Mouse (Mus musculus) layer of hippocampus, adult 18-20 months (tissue): ENCODE measurements around the gene Gm11541. TPM values are rescaled to one million over a fixed set of nuclear protein-coding genes. Genes with fewer than 3 reads are reported as not detected.
A peak's percentile ranks its signal among the peaks of the same experiment; 100 is the strongest.
"Not testable (repeated sequence)": the region's sequence is repeated elsewhere in the genome, so short reads cannot be mapped to it uniquely, and the experiment has no call there.

Experiments
- DNase-seq, 2 experiments: peaks; one replicate each; pipeline ENCODE4 v3.0.0; 2022; ENCODE audit warnings: low spot score in 2 of 2
- total RNA-seq, 2 experiments: library from RNA; stranded (reverse); gene quantifications; 2 replicates each; pipeline ENCODE4 v1.2.3; 2021

The Gm11541 gene
- total RNA-seq, 2 experiments from 2014 or later: not detected

DNA sequence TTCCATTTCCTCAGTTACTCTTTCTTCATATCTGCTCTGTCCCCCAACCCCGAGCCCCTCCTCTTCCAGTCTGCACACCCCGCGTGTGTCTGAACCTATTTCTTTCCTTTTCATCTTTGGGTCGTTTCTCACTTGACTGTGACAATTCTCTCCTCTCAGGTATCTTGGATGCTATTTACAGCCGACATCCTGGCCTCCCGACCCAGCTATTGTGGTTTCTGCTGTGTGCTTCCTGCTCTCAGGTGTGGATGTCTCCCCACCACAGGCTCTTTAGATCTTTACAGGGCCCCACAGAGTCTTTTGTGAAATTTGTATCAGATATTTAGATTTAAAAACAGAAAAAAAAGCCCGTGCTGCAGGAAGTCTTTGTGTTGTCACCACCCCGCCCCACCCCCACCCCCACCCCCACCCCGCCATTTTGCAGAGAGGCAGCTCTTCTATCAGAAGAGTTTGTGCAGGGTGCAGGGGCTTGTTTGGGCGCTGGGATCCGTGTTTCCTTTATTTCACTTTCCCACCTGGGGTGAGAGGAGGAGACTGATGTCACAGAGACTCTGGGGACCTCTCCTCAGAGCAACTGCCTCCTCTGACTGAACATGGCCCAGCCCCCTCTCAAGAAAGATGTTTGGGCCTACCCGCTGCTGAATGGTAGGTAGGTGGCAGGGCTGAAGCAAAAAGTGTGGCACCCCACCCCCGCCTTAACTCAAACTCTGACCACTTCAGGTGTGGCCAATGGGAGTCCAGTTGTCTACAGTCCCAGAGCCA is 6.4 kb downstream of the Gm11541 start:
- DNase-seq: no peak

DNA sequence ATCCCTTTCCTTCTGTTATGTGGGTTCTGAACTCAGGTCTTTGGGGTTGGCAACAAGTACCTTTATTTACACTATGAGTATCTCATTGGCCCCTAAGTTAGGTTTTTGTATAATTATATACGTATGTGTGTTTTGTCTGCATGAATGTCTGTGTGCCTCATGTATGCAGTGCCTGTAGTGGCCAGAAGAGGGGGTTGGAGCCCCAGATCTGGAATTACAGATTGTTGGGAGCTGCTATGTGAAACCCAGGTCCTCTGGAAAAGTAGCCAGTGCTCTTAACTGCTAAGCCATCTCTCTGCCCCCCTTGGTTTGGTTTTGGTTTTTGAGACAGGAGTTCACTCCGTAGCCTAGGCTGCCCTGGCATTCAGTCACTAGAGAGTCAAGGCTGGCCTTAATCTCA is 7.2 kb downstream of the Gm11541 start:
- DNase-seq: no peak

DNA sequence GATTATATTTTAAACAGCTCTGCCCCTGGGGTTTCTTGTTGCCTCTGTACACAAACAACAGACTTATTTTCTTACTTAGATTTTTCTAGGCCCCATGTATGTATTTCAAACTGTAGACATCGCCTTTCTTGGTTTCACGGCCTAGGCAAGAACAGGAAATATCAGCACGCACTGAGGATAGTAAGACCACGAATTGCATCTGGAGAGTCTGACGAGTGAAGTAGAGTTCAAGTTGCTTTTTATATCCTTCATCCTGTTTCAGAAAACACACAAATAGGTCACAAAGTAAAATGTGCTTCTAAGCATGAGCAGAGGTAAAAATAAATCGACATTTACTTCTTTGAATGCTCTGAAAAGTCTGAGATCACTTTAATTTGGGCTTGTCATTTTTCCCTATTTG is 8.8 kb downstream of the Gm11541 start:
- no peak for DNase-seq

DNA sequence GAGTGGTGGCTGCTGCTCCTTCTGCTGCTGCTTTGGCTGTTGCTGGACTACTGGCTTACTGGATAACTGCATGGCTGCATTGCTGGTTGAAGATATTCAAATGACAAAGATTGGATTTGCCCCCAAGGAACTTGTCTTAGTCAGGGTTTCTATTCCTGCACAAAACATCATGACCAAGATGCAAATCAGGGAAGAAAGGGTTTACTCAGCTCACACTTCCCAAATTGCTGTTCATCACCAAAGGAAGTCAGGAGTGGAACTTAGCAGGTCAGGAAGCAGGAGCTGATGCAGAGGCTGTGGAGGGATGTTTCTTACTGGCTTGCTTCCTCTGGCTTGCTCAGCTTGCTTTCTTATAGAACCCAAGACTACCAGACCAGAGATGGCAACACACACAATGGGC is 11.8 kb downstream of the Gm11541 start:
- not testable (repeated sequence) for DNase-seq

DNA sequence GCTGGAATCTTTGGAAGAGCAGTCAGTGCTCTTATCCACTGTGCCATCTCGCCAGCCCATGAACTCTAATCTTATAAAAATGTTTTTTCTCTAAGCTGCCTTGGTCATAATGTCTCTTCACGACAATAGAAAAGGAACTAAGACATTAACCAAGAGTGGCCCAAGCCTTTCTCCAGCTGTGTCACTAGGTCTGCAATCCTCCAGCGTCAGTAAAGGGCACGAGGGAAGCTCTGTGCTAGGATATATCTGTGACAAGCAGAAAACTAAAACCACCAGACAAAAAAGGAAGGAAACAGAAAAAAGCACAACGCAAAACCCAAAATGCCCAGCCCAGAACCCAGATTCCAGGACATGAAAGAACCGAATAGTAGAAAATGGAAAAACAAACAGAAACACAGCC is 17.1 kb downstream of the Gm11541 start:
- no peak for DNase-seq

DNA sequence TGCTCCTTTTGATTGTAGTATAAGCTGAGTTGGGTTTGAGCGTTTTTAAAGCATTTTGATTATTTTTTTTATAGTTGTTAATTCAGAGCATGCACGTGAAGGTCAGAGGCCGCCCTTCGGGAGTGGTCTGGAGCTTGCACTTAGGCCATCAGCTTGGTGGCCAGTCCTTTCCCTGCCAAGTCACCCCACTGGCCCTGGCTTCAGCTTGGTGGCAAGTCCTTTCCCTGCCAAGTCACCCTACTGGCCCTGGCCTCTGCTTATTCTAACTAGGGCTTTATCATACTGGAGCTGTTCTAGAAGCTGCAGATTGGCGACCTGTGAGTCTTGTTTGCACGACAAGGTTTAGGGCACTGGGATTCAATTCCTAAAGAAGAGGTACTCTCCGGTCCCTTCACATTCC is 21.9 kb downstream of the Gm11541 start:
- no peak for DNase-seq

DNA sequence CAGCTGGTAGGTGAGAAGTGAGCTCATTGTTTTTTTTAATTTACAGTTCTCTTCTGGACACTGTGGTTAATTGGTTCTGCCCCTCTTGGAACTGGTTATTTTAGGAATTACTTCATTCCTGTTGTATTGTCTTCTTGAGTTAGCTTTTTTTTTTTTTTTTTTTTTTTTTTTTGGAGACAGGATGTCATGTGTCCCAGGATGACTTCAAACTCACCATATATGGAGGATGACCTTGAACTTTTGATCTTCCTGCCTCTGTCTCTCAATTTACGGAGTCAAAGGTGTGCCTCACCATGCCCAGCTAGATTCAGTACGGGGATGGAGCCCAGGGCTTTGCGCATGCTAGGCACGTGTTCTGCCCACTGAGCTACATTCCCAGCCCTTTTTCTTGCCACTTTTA is 22.7 kb downstream of the Gm11541 start:
- no peak for DNase-seq

DNA sequence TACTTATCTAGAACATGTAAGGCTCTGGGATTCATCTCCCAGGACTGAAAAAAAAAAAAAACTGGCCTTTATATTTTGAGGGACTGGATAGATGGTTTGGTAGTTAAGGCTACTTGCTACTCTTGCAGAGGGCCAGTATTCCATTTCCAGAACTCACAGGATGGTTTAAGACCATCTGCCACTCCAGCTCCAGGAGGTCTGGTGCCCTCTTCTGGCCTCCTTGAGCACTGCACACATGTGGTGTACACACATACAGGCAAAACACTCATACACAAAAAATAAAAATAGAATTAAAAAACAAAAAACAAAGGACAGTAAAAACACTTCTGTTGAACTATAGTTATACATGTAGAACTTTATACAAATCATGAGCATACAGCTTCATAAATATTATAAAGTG is 23.7 kb downstream of the Gm11541 start:
- no peak for DNase-seq

DNA sequence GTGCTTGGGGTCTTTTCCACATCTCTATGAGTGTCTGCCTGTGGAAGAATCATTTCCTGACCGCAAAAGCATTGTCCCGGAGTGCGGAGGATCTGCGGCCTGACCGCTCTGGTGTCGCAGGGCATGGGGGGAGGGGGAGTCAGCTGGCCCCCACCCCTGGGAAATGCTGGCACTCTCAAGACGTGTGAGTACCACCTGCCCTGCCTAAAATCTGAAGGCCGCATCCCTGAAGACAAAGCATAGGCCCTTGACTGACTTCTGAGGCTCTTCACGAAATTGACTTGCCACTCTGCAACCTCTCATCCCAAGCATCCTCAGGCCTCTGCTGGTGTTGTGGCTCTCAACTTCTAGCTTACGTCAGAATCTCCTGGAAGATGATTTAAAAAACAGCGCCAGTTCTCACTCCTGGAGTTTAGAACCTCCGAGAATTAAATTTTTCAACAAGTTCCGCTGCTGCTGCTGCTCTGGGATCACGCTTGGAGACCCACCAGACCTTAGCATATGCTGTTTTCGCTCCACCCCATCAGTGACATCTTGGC is 26.6 kb downstream of the Gm11541 start:
- DNase-seq: no peak

DNA sequence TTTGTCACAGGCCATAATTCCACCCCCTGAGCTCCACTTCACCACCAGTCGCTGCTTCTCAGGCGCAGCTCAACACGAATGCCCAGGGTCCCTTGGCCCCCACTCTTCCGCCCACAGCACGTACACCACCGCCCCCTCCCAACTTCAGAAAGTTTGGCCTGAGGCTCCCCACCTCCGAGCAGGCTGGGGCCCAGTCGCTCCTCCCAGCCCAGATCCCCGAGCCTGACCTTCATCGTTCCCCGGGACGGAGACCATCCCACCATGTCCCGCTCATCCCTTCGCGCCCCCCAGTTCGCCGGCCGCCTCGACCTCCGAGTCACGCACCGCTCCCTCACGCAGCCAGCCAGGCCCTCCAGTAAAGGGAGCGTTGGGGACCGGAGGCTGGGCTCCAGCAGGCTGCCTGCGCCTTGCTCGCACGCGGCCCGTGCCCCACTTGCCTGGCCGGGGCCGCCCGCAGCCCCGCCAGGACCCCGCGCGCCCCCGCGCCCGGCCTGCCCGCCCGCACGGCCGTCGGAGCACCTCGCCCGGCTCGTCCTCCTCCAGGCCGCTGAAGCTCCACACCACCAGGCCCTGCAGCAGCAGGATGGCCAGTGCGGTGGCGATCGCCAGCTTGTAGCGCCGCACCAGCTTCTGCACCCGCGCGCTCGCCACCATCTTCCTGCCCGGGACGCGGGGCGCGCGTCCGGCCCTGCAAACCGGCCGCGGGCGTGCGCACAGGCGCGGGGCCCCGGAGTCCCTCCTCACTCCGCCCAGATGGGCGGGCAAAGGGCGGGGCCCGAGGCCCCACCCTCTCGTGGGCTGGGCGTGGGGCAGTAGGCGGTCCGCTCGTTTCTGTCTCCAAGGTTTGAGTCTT is 27.3 kb downstream of the Gm11541 start, which contains the start of gene Xylt2:
Gene Xylt2, minus strand, starts transcription at position 762 of the 853 bp plus-strand sequence.
- DNase-seq: peak; percentile 87 to 91

DNA sequence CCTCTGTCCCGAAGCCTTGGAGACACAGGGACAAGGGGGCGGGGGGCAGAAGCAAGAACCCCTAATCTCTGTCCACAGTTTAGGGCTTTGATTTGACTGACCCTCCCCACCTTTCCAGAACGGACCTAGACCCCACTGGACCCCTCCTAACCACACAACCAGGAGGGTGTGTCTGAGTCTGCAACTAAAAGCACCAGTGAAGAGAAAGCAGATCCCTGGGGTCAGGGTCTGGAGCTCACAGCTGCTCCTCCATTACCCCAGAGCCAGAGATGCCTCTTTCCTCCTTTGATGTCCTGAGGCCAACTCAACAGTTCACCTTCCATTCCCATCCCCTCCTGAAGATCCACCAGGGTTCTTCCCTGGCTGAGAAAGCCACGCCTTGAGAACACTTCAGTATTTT is 28.0 kb downstream of the Gm11541 start:
- DNase-seq: no peak

DNA sequence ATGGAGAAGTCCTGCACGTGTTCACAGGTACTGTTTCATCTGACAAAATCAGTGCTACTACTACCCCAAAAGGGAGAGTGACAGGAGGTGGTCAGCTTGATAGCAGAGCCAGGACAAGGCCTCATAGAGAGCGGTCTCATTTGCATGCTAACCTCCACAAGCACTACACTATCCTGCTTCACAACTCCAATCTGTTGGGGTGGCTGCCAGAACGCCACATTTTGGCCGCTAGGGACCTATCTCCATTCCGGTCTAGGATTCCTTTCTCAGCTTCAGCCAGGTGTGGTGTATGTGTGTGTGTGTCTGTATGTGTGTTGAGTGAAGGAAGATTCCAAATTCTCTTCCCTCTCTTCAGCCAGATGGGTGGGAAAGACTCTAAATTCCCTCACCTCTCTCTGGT is 28.9 kb downstream of the Gm11541 start:
- DNase-seq: no peak

DNA sequence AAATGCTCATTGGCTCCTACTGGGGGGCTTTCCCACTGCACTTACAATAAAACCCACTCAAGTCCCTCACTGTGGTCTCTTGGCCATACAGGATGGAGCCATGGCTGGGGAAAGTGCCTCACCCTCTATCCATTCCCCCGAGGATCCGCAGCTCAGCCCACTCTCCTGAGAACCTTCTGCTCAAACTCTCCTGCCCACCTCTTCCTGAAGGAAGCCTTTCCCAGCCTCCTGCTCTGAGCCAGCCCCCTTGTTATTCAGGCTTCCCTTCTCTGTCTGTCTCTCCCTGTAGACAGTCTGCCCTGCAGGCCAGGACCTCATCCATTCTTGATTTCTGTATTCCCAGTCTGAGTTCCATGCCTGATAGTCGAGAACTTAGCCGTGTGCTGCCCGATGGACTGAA is 29.3 kb downstream of the Gm11541 start:
- peak in 1 of 2 experiments; percentile 30 for DNase-seq

DNA sequence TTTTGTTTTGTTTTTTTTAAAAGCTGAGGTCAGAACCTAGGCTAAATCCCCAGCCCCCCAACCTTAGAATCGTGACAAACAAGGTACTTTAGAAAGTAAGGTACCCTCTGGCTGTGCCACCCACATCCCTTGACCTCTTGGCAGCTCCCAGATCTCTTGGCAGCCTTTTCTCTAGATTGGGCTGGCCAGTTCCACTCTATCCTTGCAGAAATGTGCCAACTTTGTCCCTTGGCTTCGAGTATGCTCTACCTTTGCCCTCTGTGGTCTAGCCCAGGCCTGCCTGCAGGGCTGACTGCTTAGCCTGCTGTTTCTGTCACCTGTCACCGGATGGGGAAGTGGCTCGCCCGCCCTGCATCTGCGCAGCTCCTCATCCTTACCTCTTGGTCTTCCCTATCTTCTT is 39.0 kb downstream of the Gm11541 start:
- no peak for DNase-seq

DNA sequence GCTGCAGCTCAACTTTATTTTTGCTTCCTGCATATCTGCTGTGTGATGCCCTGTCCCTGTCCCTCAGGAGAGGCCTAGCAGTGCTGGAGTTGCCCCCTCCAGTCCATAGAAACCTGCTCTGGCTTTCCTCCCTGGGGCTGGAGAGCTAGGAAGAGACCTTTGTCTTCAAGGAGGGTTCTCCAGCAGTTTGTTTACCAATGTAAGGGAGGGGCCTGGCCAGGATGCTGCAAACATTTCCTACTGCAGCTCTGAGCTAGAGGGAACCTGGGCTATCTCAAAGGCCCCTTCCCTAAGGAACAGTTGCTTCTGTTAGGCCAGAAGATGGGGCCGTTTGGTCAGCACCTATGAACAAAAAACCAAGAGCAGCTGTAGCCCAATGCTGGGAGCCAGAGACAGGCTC is 43.0 kb downstream of the Gm11541 start:
- no peak for DNase-seq

DNA sequence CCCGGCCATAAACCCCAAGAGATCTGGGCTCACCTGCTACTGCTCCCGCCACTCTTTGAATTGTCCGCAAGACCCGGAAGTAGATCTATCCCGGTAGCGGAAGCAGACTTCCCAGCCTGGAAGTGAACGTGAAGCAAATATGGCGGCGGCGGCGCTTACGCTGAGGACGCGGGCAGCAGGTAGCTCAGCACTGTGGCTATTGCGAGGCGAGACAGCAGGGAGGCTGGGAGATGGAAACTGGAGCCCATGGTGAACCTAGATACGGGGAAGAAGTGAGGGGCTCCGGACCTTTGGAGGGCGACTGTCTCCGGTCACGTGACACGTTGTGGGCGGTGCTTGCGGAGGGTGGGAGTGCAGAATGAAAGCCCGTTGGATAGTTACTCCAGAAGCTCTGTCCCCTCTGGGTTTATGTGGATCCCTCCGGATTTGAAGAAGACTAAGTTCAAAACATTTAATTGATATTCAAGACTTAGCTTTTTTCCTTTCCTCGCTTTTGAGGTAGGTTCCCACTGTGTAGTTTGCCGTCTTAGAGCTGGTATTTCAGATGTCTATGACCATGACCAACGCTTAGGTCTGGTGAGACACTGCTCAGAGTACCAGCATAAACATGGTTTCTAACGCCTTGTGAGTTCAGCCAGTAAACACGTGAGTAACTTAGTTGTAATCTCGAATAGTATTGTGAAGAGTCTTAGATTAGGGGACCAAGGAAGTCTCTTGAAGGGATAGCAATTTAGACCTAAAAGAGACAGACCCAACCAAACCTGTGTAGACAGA is 50.4 kb downstream of the Gm11541 start, which contains the start of the genes Mrpl27 and Eme1:
Gene Mrpl27, plus strand, starts transcription at position 105 of the 774 bp plus-strand sequence.
Gene Eme1, minus strand, starts transcription at position 302 of the 774 bp plus-strand sequence.
- peak; percentile 81 to 90 for DNase-seq

DNA sequence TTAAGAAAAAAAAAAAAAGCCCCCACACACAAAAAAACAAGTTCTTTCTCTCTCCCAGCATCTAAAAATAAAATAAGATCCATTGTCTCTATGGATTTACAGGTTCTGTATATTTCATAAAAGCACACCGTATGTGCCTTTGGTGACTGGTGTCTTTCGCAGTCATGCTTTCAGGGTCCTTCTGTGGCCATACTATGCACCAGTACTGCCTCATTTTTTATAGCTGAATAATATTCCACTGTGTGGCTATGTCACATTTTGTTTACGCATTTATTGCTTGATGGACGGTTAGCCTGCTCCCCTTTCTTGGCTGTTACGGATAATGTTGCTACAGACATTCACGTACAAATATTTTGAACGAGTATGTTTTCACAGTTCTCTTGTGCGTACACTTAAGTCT is 51.3 kb downstream of the Gm11541 start:
- DNase-seq: no peak

DNA sequence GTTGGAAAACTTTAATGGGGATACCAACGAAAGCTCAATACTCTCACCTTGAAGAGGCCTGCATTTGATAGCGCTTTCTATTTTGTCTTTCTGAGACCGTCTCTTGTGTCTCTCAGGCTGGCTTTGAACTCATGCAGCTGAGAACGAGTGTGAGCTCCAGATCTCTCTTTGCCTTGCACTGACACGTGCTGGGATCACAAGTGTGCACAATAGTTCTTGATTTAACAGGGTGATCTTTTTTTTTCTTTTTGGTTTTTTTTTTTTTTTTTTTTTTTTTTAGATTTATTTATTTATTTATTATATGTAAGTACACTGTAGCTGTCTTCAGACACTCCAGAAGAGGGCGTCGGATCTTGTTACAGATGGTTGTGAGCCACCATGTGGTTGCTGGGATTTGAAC is 53.1 kb downstream of the Gm11541 start:
- DNase-seq: not testable (repeated sequence)

DNA sequence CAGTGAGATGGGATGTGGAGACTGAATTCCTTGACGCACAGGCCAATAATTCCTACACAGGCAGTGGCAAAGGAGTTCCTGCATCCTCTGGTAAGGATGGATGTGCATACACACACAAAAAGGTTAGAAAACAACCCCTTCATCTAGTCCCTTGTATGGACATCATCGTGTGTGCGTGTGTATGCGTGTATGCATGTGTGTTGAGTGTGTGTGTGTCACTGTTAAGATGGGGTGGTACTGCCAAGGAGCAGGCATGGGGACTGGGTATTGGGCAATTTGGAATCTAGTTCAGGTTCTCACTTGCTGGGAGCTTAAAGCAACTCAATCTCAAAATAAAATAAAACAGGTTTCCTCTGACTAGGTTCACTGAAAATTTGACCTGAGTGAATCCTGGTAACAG is 57.8 kb downstream of the Gm11541 start:
- DNase-seq: no peak
